Mouse (Mus musculus): ENCODE measurements at regions not wholly inside any gene's neighbourhood (a gene's known extent, or its start where the extent isn't known, plus 50 kb on each side); places are given as distances from the start of the nearest gene placed in this dataset.

GRCm38 (mm10) chr13:99785427-99785826 lies 115.5 kb downstream of the Cartpt start:
- no peak for ATAC-seq (replicated peaks in 1 of 2; ENCODE audit: insufficient read depth in 1 of 2, low FRiP score in 2 of 2, low TSS enrichment in 1 of 2, low read depth in 1 of 2, poor library complexity in 2 of 2, severe bottlenecking in 2 of 2)

GRCm38 (mm10) chr13:99784314-99784713 lies 116.6 kb downstream of the Cartpt start:
- ATAC-seq (replicated peaks in 1 of 2; ENCODE audit: insufficient read depth in 1 of 2, low FRiP score in 2 of 2, low TSS enrichment in 1 of 2, low read depth in 1 of 2, poor library complexity in 2 of 2, severe bottlenecking in 2 of 2), result no peak

GRCm38 (mm10) chr13:99782883-99783721 lies 117.8 kb downstream of the Cartpt start:
- no peak for ATAC-seq (replicated peaks in 1 of 2; ENCODE audit: insufficient read depth in 1 of 2, low FRiP score in 2 of 2, low TSS enrichment in 1 of 2, low read depth in 1 of 2, poor library complexity in 2 of 2, severe bottlenecking in 2 of 2)

GRCm38 (mm10) chr13:99781616-99782015 lies 119.3 kb downstream of the Cartpt start:
- no peak for ATAC-seq (replicated peaks in 1 of 2; ENCODE audit: insufficient read depth in 1 of 2, low FRiP score in 2 of 2, low TSS enrichment in 1 of 2, low read depth in 1 of 2, poor library complexity in 2 of 2, severe bottlenecking in 2 of 2)

GRCm38 (mm10) chr13:99780751-99781460 lies 120.0 kb downstream of the Cartpt start:
- no peak for ATAC-seq (replicated peaks in 1 of 2; ENCODE audit: insufficient read depth in 1 of 2, low FRiP score in 2 of 2, low TSS enrichment in 1 of 2, low read depth in 1 of 2, poor library complexity in 2 of 2, severe bottlenecking in 2 of 2)

- ATAC-seq (replicated peaks in 1 of 2; ENCODE audit: insufficient read depth in 1 of 2, low FRiP score in 2 of 2, low TSS enrichment in 1 of 2, low read depth in 1 of 2, poor library complexity in 2 of 2, severe bottlenecking in 2 of 2), result no peak
Measured at GRCm38 (mm10) chr13:99778747-99779146, 122.1 kb downstream of the Cartpt start.

- ATAC-seq (replicated peaks in 1 of 2; ENCODE audit: insufficient read depth in 1 of 2, low FRiP score in 2 of 2, low TSS enrichment in 1 of 2, low read depth in 1 of 2, poor library complexity in 2 of 2, severe bottlenecking in 2 of 2), result no peak
Measured at GRCm38 (mm10) chr13:99777736-99778135, 123.2 kb downstream of the Cartpt start.

- ATAC-seq (replicated peaks in 1 of 2; ENCODE audit: insufficient read depth in 1 of 2, low FRiP score in 2 of 2, low TSS enrichment in 1 of 2, low read depth in 1 of 2, poor library complexity in 2 of 2, severe bottlenecking in 2 of 2), result no peak
Measured at GRCm38 (mm10) chr13:99765965-99766364, 134.9 kb downstream of the Cartpt start.

- ATAC-seq (replicated peaks in 1 of 2; ENCODE audit: insufficient read depth in 1 of 2, low FRiP score in 2 of 2, low TSS enrichment in 1 of 2, low read depth in 1 of 2, poor library complexity in 2 of 2, severe bottlenecking in 2 of 2), result peak in 1 of 2 experiments; percentile 48; a peak in 1 of 4 replicates
Measured at GRCm38 (mm10) chr13:99764764-99765163, 136.1 kb downstream of the Cartpt start.

GRCm38 (mm10) chr13:99764097-99764714 lies 136.7 kb downstream of the Cartpt start:
- ATAC-seq (replicated peaks in 1 of 2; ENCODE audit: insufficient read depth in 1 of 2, low FRiP score in 2 of 2, low TSS enrichment in 1 of 2, low read depth in 1 of 2, poor library complexity in 2 of 2, severe bottlenecking in 2 of 2), result no peak; a peak in 1 of 4 replicates

- no peak for ATAC-seq (replicated peaks in 1 of 2; ENCODE audit: insufficient read depth in 1 of 2, low FRiP score in 2 of 2, low TSS enrichment in 1 of 2, low read depth in 1 of 2, poor library complexity in 2 of 2, severe bottlenecking in 2 of 2)
Measured at GRCm38 (mm10) chr13:99761843-99762242, 139.0 kb downstream of the Cartpt start.

- ATAC-seq (replicated peaks in 1 of 2; ENCODE audit: insufficient read depth in 1 of 2, low FRiP score in 2 of 2, low TSS enrichment in 1 of 2, low read depth in 1 of 2, poor library complexity in 2 of 2, severe bottlenecking in 2 of 2), result no peak
Measured at GRCm38 (mm10) chr13:99761423-99761822, 139.5 kb downstream of the Cartpt start.

- ATAC-seq (replicated peaks in 1 of 2; ENCODE audit: insufficient read depth in 1 of 2, low FRiP score in 2 of 2, low TSS enrichment in 1 of 2, low read depth in 1 of 2, poor library complexity in 2 of 2, severe bottlenecking in 2 of 2), result no peak
Measured at GRCm38 (mm10) chr13:99760646-99761045, 140.2 kb downstream of the Cartpt start.

GRCm38 (mm10) chr13:99759256-99760044 lies 141.4 kb downstream of the Cartpt start:
- ATAC-seq (replicated peaks in 1 of 2; ENCODE audit: insufficient read depth in 1 of 2, low FRiP score in 2 of 2, low TSS enrichment in 1 of 2, low read depth in 1 of 2, poor library complexity in 2 of 2, severe bottlenecking in 2 of 2), result no peak

GRCm38 (mm10) chr13:99754701-99755100 lies 146.2 kb downstream of the Cartpt start:
- no peak for ATAC-seq (replicated peaks in 1 of 2; ENCODE audit: insufficient read depth in 1 of 2, low FRiP score in 2 of 2, low TSS enrichment in 1 of 2, low read depth in 1 of 2, poor library complexity in 2 of 2, severe bottlenecking in 2 of 2)

GRCm38 (mm10) chr13:99754251-99754652 lies 146.6 kb downstream of the Cartpt start:
- ATAC-seq (replicated peaks in 1 of 2; ENCODE audit: insufficient read depth in 1 of 2, low FRiP score in 2 of 2, low TSS enrichment in 1 of 2, low read depth in 1 of 2, poor library complexity in 2 of 2, severe bottlenecking in 2 of 2), result peak in 1 of 2 experiments; percentile 32; a peak in 2 of 4 replicates

GRCm38 (mm10) chr13:99753526-99753925 lies 147.4 kb downstream of the Cartpt start:
- ATAC-seq (replicated peaks in 1 of 2; ENCODE audit: insufficient read depth in 1 of 2, low FRiP score in 2 of 2, low TSS enrichment in 1 of 2, low read depth in 1 of 2, poor library complexity in 2 of 2, severe bottlenecking in 2 of 2), result no peak
